Mouse (Mus musculus) ES-Bruce4 (cell line): ENCODE data around the gene Krtap10-10.

Source experiments
- CTCF ChIP-seq: IDR thresholded peaks from one replicate; pipeline ENCODE4 v1.8.1; 2011; ENCODE audit warnings: low read depth, low read length
- POLR2A ChIP-seq: IDR thresholded peaks from one replicate; pipeline ENCODE4 v1.8.1; 2011; ENCODE audit warnings: low read length; ENCODE audit not compliant: insufficient read depth

GRCm38 (mm10) chr10:77839006-77839405 lies 3.3 kb downstream of the Krtap10-10 start:
- TF ChIP-seq POLR2A (no peak), CTCF (no peak)
